In the genomic region with DNA sequence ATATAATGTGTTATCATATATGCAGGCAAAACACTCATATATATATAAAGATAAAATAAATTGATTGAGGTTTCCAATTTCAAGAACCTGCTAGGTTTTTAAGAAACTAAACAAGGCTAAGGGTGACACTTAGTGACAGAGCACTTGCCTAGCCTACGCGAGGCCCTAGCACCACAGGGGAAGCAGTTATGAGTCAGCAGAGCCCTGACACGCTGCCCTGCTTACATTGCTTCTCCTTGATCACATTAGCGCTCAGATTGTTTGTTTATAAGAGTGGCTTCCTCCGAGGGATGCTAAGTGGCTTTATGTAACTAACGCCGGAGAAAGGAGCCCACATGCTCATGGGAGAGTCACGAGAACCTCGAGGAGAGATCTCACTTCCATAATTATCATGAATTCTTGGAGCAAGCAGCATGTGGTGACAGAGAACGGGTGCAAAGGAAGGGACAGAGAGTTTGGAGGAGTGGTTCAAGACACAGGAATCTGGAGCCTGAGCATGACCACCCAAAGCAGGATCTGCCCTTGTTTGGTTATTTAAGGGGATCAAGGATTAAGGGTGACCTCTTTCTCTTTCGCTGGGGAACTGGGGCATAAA, we compare ENCODE assay signal across 11 mouse cellular contexts. TPM values are rescaled to one million over a fixed set of nuclear protein-coding genes. Genes with fewer than 3 reads are reported as not detected.
A peak's percentile ranks its signal among the peaks of the same experiment; 100 is the strongest.
DNase-seq lines count a peak whose midpoint lies in the region; ATAC-seq and TF ChIP-seq lines count a peak whose summit lies in the region.
"Had no signal": no experiment of that assay in that cellular context is flagged by ENCODE, and none has a peak within 500 bp of the region (broad histone marks: within the 10 kb centered on the region; RNA-seq: fewer than 3 reads in every experiment).

No protein-coding gene starts in this region.

- no peak for TF ChIP-seq CTCF in stomach, postnatal 0 days (IDR thresholded peaks at IDR 0.05; ENCODE audit: low read depth)

- H3K9me3 ChIP-seq in stomach, embryonic 16.5 days (replicated peaks; ENCODE audit: control insufficient read depth, low read length), result no peaks in the 10 kb centered on the region
- no peaks in the 10 kb centered on the region for H3K9me3 ChIP-seq in stomach, postnatal 0 days (ENCODE audit: control insufficient read depth, low read length)
- H3K9me3 ChIP-seq in lung, embryonic 16.5 days (ENCODE audit: control insufficient read depth, low read length), result no peaks in the 10 kb centered on the region

- H3K4me1 ChIP-seq in stomach, embryonic 16.5 days (ENCODE audit: control insufficient read depth, insufficient read depth, low read length), result no peaks in the 10 kb centered on the region
- no peaks in the 10 kb centered on the region for H3K4me1 ChIP-seq in stomach, postnatal 0 days (replicated peaks; ENCODE audit: control insufficient read depth, insufficient read depth)
- H3K4me1 ChIP-seq in lung, embryonic 16.5 days (replicated peaks; ENCODE audit: control insufficient read depth, insufficient read depth, low read length), result no peaks in the 10 kb centered on the region

- WGBS in stomach, embryonic 16.5 days, result 25% methylated on average over 11 of the region's 11 CpGs
- 24% methylated on average over 11 of the region's 11 CpGs for WGBS in stomach, postnatal 0 days
- WGBS in lung, embryonic 16.5 days, result 13% methylated on average over 11 of the region's 11 CpGs

- peak; percentile 44 for ATAC-seq in stomach, embryonic 16.5 days (ENCODE audit: insufficient read depth, low FRiP score)
- no peak; the same call in 1 of the 2 replicates for ATAC-seq in stomach, postnatal 0 days (ENCODE audit: low FRiP score, low TSS enrichment)
- peak; percentile 90 for ATAC-seq in lung, embryonic 16.5 days (ENCODE audit: low read depth)
- ATAC-seq in erythroblast, adult 5-6 weeks (replicated peaks; ENCODE audit: low FRiP score, poor library complexity, severe bottlenecking), result no peak
- ATAC-seq: liver, postnatal 0 days; Patski had no signal

- no peak overlapping the region for H3K4me2 ChIP-seq in stomach, embryonic 16.5 days (ENCODE audit: low read depth, low read length)
- H3K4me2 ChIP-seq in stomach, postnatal 0 days (replicated peaks; ENCODE audit: low read depth), result no peak overlapping the region
- H3K4me2 ChIP-seq in lung, embryonic 16.5 days (ENCODE audit: low read depth, low read length), result no peak overlapping the region

- no peak for TF ChIP-seq EP300 in stomach, postnatal 0 days (optimal IDR thresholded peaks at IDR 0.05)

- H3K9ac ChIP-seq in stomach, embryonic 16.5 days (ENCODE audit: low read length), result no peak overlapping the region
- no peak overlapping the region for H3K9ac ChIP-seq in stomach, postnatal 0 days (ENCODE audit: low read length)
- no peak overlapping the region for H3K9ac ChIP-seq in lung, embryonic 16.5 days (ENCODE audit: low read length)
- H3K9ac ChIP-seq: liver, postnatal 0 days had no signal

- peak; percentile 15 for DNase-seq in embryo, embryonic 10.5 days (ENCODE audit: low spot score)
- no peak for DNase-seq in embryo, embryonic 10 days (ENCODE audit: low spot score)
- DNase-seq in stomach, postnatal 0 days (ENCODE audit: low spot score), result no peak
- DNase-seq in ovary, postnatal 10 days (ENCODE audit: low spot score), result no peak
- DNase-seq in cerebellum, adult 18-20 months, result no peak
- DNase-seq: kidney, adult 2 months; liver, postnatal 0 days had no signal

- H3K27me3 ChIP-seq in stomach, embryonic 16.5 days (ENCODE audit: control insufficient read depth, insufficient read depth, low read length), result no peaks in the 10 kb centered on the region
- H3K27me3 ChIP-seq in stomach, postnatal 0 days (ENCODE audit: control insufficient read depth, insufficient read depth, low read length), result no peaks in the 10 kb centered on the region
- H3K27me3 ChIP-seq in lung, embryonic 16.5 days (ENCODE audit: control insufficient read depth, insufficient read depth, low read depth, low read length), result no peaks in the 10 kb centered on the region

- no peaks in the 10 kb centered on the region for H3K36me3 ChIP-seq in stomach, embryonic 16.5 days (ENCODE audit: control insufficient read depth, insufficient read depth, low read length)
- no peaks in the 10 kb centered on the region for H3K36me3 ChIP-seq in stomach, postnatal 0 days (ENCODE audit: control insufficient read depth, insufficient read depth, low read length)
- no peaks in the 10 kb centered on the region for H3K36me3 ChIP-seq in lung, embryonic 16.5 days (ENCODE audit: control insufficient read depth, insufficient read depth, low read length)

- H3K4me3 ChIP-seq in stomach, embryonic 16.5 days (replicated peaks; ENCODE audit: low read length), result no peak overlapping the region
- H3K4me3 ChIP-seq in stomach, postnatal 0 days (ENCODE audit: low read depth, low read length), result no peak overlapping the region
- H3K4me3 ChIP-seq in lung, embryonic 16.5 days (ENCODE audit: low read length), result no peak overlapping the region

- H3K27ac ChIP-seq in stomach, embryonic 16.5 days (ENCODE audit: low read length), result no peak overlapping the region
- H3K27ac ChIP-seq in stomach, postnatal 0 days (replicated peaks), result no peak overlapping the region
- H3K27ac ChIP-seq in lung, embryonic 16.5 days (ENCODE audit: low read length), result no peak overlapping the region

RNA-seq across cellular contexts. Expression of a gene that starts 55.3 kb away (rescaled TPM):
- 31.1 and 33.7 TPM in 2 replicates for polyA plus RNA-seq in stomach, embryonic 16.5 days (2015; fragmentation: Nextera tagmentation; extraction: Ambion mirVana)
- polyA plus RNA-seq in stomach, postnatal 0 days (2015; fragmentation: Nextera tagmentation; extraction: Ambion mirVana), result 21.9 and 22.3 TPM in 2 replicates
- polyA plus RNA-seq in lung, embryonic 16.5 days (2015; fragmentation: Nextera tagmentation; extraction: Ambion mirVana), result 24.7 and 24.9 TPM in 2 replicates
- 1.5 and 4.8 TPM in 2 replicates for total RNA-seq in erythroblast, adult 5-6 weeks (2015; ENCODE audit: low replicate concordance)
- 3.9 and 8.3 TPM in 2 replicates for total RNA-seq in erythroblast, adult 5-6 weeks (2017; ENCODE audit: low replicate concordance)

Comparison
In these comparisons a context has a peak if more than half of its experiments do, and no peak if none do; other contexts are left out.
1. ATAC-seq: peak in stomach, embryonic 16.5 days (single experiment) and lung, embryonic 16.5 days (single experiment); none in stomach, postnatal 0 days (single experiment) and erythroblast, adult 5-6 weeks (single experiment).